Mouse (Mus musculus): ENCODE data around the gene Icam2.
A peak's percentile ranks its signal among the peaks of the same experiment; 100 is the strongest.

Icam2 gene

GRCm38 (mm10) chr11:106391546-106392188, 3.8 kb upstream of the Icam2 start:
- peak; percentile 72 for DNase-seq (ENCODE audit: extremely low spot score)

DNA sequence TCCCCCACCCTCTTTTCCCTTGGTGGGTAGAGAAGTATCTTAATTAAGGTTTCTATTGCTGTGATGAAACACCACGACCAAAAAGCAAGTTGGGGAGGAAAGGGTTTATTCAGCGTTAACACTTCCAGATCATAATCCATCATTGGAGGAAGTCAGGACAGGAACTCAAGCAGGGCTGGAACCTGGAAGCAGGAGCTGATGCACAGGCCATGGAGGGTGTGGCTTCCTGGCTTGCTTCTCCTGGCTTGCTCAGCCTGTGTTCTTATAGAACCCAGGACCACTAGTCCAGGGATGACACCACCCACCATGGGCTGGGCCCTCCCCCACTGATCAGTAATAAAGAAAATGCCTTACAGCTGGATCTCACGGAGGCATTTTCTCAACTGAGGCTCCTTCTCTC, 2.9 kb upstream of the Icam2 start:
- DNase-seq (ENCODE audit: extremely low spot score) = no peak

- no peak for DNase-seq (ENCODE audit: extremely low spot score)
Observed at GRCm38 (mm10) chr11:106389611-106390010, 1.7 kb upstream of the Icam2 start.

GRCm38 (mm10) chr11:106387020-106387419, 855 bp downstream of the Icam2 start:
- DNase-seq (ENCODE audit: extremely low spot score) = no peak

DNA sequence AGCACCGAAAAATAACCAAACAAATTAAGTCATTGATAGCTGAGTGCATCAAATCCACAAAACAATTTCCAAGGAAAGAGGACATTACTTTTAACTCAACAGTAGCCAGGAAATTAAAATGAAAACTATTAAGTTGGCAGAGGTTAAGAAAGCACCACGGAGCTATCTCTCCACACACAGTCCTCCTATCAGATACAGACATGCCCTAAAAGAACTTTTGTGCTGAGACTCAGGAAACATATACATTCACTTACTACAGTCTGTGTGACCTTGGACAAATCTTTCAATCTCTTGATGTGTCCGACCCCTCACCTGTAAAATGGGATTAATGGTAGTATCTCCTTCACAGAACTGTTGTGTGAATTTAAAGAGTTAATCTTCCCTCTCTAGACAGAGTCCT, 1.5 kb downstream of the Icam2 start:
- DNase-seq (ENCODE audit: extremely low spot score) = no peak

DNA sequence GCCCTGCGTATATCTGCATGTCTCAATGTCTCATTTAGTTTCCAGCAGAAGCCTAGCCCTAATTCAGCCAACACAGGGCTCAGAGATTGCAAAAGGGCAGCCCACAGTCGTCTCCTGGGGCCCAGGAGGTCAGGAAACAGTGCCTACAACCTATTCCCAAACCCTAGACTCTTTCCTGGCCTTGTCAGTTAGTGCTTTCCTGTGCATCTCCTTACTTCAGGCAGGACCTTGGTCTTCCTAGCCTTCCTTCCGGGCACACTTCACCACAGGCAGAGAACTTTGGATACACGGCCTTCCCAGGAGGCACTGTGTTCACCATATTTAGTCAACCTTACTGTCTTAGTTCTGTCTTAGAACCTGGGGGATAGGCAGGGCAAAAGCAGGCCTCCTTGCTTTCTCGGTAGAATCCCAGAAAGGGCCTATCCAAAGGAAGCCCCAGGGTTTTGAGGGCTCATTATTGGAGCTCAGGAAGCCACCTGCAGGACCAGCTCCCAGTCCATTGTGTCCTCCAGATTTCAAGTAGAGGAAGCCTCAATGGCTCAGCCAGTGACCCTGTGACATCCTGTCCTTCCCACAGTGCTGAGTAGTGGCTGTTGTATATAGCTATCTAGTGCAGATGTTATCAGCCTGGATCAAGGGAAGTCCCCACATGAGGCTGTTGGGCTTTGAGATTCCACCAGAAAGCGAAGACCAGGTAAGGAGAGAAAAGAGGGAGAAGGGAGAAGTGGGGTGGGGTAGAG, 4.7 kb downstream of the Icam2 start:
- DNase-seq (ENCODE audit: extremely low spot score) = no peak

DNA sequence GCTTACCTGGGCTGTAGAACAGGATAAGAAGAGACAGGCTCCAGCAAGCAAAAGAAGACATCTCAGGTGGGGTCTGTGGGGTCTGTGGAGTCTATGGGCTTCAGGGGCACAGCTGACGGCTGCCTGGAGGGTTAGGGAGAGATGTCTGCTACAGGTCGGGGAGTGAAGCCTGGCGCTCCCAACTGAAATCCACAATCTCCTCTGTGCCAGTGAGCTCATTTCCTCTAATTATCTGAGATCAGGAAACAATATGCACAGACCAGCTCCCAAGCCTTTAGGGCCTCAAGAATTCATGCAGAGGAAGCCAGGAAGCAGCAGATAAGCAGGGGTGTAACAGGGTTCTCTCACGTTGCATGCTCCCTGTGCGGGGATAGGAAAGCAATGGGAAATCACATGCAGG, 5.5 kb downstream of the Icam2 start:
- no peak for DNase-seq (ENCODE audit: extremely low spot score)

DNA sequence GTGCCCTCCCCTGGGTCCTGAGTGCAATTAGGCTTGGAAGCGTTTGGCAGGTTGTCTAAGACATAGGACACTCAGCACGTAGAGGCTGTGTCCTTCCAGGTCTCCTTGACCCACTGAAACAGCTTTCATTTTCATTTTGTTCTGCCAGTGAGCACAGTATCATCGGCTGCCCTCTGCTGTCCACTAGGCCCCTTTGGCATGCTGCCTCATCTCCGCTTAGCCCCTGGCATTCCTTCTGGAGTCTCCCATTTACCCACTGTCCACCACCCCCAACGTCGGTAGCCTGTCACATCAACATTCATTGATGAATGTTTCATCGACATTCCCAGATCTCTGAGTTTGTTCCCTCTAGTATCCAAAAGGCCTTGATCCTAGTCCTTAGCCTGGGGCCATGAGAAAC, 6.0 kb downstream of the Icam2 start:
- no peak for DNase-seq (ENCODE audit: extremely low spot score)

GRCm38 (mm10) chr11:106381011-106381410, 6.9 kb downstream of the Icam2 start:
- DNase-seq (ENCODE audit: extremely low spot score) = no peak

DNA sequence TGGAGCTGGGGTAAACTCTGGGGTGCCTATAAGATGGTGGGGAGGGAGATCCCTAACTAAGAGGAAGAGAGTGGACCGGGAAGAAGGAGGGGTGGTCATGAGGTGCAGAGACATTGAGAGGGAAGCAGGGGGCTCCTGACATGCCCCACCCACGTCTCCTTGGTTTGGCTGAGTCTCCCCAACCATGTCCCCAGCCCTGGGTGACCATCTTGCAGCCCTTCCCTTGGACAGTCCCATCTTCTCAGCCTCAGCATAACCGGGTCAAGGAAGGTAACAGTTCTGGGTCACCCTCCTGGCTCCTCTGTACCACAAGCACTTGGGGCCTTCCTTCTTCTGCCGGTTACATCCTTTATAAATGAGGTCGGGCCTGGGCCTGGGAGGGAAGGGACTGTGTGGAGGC, 12.9 kb downstream of the Icam2 start:
- no peak for DNase-seq (ENCODE audit: extremely low spot score)

- DNase-seq (ENCODE audit: extremely low spot score) = no peak
Observed at GRCm38 (mm10) chr11:106374559-106374958, 13.3 kb downstream of the Icam2 start.

DNA sequence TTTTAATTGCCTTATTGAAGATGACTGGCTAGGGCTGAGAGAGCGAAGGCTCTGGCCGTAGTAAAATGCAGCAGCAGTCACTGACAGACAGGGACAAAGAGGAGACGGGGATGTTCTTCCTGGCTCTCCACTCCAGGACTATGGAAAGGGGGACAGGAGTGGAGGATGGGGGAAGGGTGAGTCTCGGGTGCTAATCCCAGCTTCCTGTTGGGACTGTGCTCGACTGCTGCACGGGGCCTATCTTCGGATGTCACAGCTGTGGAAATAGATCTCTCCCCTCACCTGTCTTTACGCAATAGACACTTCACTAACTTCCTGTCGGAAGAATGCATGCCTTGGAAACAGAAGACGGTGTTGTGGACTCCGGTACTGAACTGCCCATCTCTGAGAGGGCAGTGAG, 13.9 kb downstream of the Icam2 start:
- no peak for DNase-seq (ENCODE audit: extremely low spot score)

DNA sequence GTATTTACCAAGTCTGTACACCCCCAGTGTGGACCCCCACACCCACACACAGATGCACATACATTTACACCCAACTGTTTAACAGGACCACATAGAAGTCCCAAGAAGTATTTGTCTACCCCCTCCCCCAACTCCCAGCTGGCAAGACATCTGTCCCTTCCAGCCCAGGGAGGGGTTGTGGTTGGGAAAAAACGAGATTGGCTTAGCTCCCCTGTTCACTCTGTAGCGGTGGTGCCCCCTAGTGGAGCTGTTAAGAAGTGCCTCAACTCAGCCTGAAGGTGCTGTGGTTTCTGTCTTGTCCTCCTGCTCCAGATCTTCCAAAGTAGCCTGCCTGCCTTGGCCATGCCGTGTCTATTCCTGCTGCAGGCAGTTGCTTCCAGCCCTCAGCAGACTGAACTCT, 21.6 kb downstream of the Icam2 start:
- peak; percentile 82 for DNase-seq (ENCODE audit: extremely low spot score)

DNA sequence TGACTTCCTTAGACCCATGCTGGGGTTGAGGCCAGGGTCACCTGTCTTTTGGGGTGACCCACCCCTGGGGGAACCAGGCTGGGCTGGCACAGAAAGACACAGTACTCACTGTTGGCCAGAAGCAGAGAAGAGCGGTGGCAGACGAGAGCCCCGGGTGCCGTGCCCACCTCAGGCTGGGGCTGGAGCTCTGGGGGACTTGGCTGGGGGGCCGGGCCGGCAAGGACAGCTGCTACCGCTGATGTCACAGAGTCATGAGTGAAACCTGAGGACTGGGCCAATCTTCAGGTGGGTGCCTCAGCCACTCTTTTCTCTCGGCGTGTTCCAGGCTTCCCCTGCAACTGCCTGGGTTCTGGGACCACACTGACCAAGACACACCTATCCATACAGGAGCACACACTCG, 22.5 kb downstream of the Icam2 start, which contains the start of gene Prr29:
TSS of gene Prr29 (plus strand) at position 107 of the 400 bp plus-strand sequence.
- DNase-seq (ENCODE audit: extremely low spot score) = no peak

- peak; percentile 39 for DNase-seq (ENCODE audit: extremely low spot score)
Observed at GRCm38 (mm10) chr11:106364712-106365111, 23.2 kb downstream of the Icam2 start.

DNA sequence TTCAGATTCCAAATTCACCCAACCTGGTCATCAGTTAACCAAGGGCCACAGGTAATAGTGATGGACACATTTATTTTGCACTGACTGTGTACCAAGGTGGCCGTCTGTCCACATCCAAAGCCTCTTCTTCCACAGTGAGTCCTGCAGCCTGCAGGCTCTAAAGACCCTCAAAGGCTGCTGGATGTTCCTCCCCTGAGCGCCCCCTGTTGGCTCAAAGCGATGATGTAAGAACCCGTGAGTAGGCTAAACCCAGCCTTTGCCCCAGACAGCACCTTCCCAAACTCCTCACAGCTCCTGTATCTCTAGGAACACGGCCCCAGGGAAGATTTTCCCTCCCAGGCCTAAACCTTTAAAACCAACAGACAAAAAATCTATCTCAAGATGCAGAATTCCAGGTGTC, 28.5 kb downstream of the Icam2 start:
- DNase-seq (ENCODE audit: extremely low spot score) = peak; percentile 39

DNA sequence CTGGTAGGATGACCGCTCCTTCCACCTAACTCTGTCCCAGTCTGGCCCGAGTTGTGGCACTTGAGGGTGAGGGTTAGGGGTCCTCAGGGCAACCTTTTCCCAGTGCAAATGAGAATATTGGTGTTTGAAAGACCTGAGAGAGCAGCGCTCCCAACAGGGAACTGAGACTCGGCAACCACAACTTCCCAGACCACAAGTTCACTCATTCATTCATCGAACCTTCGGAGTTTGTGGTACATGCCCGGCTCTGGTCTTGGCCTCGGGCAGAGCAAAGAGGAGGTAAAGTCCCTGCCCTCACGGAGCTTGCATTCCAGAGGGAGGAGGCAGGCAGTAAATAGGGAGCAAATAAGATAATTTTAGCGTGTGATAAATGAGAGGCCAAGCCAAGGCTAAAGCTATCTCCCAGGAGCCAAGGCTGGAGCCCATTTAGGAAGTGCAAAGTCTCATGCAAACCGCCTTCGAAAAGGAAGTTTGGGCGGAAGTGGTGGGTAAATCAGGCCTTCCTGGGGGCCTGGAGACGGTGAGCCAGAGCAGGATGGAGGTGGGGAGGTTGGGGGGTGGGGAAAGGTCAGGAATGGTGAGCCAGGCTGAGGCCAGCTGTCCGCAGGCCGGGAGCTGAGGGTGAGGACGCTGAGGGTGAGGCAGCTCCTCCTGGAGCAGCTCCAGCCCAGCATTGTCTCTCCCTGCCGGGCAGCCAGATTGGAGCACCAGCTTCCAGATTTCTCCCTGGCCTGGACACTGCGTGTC, 32.3 kb downstream of the Icam2 start:
- DNase-seq (ENCODE audit: extremely low spot score) = no peak

GRCm38 (mm10) chr11:106354181-106354580, 33.7 kb downstream of the Icam2 start:
- DNase-seq (ENCODE audit: extremely low spot score) = no peak

DNA sequence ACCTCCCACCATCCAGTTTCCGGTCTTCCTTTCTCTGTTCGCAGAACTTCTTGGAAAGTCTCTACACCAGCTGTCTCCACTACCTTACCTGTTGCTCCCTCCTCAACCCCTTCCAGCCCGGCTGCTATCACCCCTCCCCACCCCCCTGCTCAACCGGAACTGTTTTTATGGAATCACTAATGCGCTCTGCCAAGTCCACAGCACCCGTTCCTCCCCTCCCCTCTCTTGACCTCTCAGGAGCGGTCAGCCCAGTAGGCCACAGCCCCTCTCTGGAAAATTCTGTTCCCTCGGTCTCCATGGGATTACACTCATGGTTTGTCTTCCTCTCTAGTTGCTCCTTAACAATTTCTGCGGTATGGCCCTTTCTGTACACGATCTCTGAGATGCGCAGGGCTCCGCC, 34.7 kb downstream of the Icam2 start, which contains the start of gene Scn4a:
TSS of gene Scn4a (minus strand) at position 101 of the 400 bp plus-strand sequence.
- DNase-seq (ENCODE audit: extremely low spot score) = no peak

- no peak for DNase-seq (ENCODE audit: extremely low spot score)
Observed at GRCm38 (mm10) chr11:106351941-106352340, 35.9 kb downstream of the Icam2 start.

DNA sequence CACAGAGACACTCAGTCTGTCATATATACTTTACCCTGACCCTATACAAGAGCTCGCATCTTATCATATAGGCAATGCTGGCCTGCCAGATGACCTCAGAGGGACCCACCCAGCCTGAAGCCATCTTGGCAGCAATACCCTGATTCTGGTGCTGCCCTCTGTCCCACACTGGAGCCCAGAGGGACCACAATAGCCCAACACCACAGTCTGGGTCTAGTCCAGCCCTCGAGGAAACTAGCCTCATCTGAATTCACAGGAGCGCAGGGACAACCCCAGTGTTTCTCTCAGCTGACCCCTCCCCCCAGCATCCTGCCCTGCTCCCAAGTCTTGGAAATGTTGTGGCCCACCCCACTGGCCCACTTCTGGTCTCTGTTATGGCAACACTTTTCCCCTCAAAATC, 36.6 kb downstream of the Icam2 start:
- no peak for DNase-seq (ENCODE audit: extremely low spot score)

DNA sequence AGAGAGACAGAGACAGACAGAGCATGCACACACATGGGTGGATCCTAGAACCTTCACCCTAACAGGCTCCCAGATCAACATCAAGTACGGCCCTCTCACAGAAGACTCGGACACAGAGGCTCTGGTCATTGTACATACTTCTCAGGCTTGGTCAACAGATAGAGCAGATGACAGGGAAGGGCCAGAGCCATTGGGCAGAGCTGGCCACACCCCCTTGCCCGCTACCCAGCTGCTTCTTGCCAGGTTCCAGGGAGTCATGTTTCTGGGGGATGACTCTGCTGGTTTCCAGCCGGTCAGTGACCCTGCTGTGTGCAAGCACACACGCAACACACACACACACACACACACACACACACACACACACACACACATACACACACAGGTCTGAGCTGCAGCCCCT, 37.0 kb downstream of the Icam2 start:
- no peak for DNase-seq (ENCODE audit: extremely low spot score)

DNA sequence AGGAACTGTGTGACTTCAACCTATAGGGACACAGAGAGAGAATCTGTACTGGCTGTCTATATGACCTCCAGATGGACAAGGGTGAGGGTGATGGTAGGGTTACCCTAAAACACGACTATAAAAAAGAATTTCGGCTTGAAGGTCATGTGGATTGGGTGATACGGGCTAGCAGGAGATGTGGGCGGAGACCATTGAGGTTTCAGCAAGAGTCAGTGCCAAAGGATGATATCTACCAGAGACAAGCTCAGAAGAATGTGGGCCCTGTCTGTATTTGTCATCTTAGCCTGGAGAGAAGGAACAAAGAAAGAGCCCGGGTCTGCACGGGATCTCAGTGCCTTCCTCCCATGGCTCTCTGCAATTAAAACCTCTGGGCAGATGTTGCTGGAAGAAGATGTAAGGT, 38.1 kb downstream of the Icam2 start:
- DNase-seq (ENCODE audit: extremely low spot score) = no peak

All from embryo, embryonic 9.5 days (tissue).